Mouse (Mus musculus) heart, embryonic 16.5 days (tissue): ENCODE measurements at regions not wholly inside any gene's neighbourhood (a gene's known extent, or its start where the extent isn't known, plus 50 kb on each side); places are given as distances from the start of the nearest gene placed in this dataset. TPM values are rescaled to one million over a fixed set of nuclear protein-coding genes. Genes with fewer than 3 reads are reported as not detected.

Source experiments
- ATAC-seq: fragments of 200-750 bp; cut with Nextera tagmentation; replicated peaks from 2 replicates; pipeline ENCODE4 v1.8.0; 2017; ENCODE audit warnings: moderate number of reproducible peaks; ENCODE audit not compliant: insufficient read depth, low FRiP score; ENCODE audit errors: extremely low read depth
- H3K27ac ChIP-seq: fragments of 300-500 bp; sonication (generic); 2 replicates; pipeline ENCODE4 v1.5.1; 2014; ENCODE audit warnings: mild to moderate bottlenecking, low read length, control low read depth, moderate library complexity
- H3K27me3 ChIP-seq: fragments of 300-500 bp; sonication (generic); 2 replicates; pipeline ENCODE4 v1.6.1; 2014; ENCODE audit warnings: low read length, mixed read lengths; ENCODE audit not compliant: control insufficient read depth, insufficient read depth
- H3K36me3 ChIP-seq: fragments of 300-500 bp; sonication (generic); 2 replicates; pipeline ENCODE4 v1.6.1; 2014; ENCODE audit not compliant: control insufficient read depth, insufficient read depth
- H3K4me1 ChIP-seq: fragments of 300-500 bp; sonication (generic); 2 replicates; pipeline ENCODE4 v1.6.1; 2014; ENCODE audit warnings: low read length, mixed read lengths; ENCODE audit not compliant: control insufficient read depth, insufficient read depth
- H3K4me2 ChIP-seq: fragments of 300-500 bp; sonication (generic); 2 replicates; pipeline ENCODE4 v1.6.1; 2014; ENCODE audit warnings: low read depth, mild to moderate bottlenecking, control low read depth, low read length
- H3K4me3 ChIP-seq: fragments of 300-500 bp; sonication (generic); 2 replicates; pipeline ENCODE4 v1.5.1; 2014; ENCODE audit warnings: mild to moderate bottlenecking, control low read depth, low read length
- H3K9ac ChIP-seq: fragments of 300-500 bp; sonication (generic); 2 replicates; pipeline ENCODE4 v1.6.1; 2014; ENCODE audit warnings: low read length, control low read depth
- H3K9me3 ChIP-seq: fragments of 300-500 bp; sonication (generic); replicated peaks from 2 replicates; pipeline ENCODE4 v1.6.1; 2016; ENCODE audit warnings: low read length; ENCODE audit not compliant: control insufficient read depth
- WGBS: fragments of 180-500 bp; shearing (Covaris S2); extraction: QIAGEN DNeasy Blood & Tissue Kit; methylation state at CpG from one replicate; pipeline ENCODE4 v1.1.7; 2014; 5-methylcytosine and 5-hydroxymethylcytosine counted together
- microRNA-seq: library from miRNA; unstranded; fragments of <30 nt; microRNA quantifications from one replicate; pipeline ENCODE4, GENCODE M21; 2017

DNA sequence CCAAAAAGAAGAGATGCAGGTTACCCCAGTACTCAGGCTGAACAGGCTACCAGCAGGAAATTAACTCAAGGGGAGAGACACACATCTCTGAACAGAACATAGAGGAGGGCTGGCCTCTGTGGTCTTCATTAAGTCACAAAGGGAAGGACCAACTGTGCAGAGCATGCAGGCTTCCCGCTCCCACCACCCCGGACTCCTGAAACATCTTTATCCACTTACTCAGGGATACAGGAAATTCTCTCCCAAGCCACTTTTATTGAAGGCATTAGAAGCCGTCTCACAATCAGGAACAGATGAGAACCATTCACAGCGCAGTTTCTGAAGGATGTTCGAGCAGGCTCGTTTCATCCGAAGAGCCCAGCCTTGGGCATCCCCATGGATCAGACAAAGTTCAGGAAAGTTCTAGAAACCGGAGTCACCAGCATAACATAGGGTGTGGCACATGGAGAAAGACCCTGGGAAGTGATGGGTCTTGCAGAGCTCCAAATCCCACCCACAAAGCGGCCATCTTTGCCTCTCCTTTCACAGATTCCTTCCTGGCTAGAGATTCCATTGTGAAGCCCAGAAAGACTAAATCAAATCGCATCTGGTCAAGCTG is 55.9 kb upstream of the Zbtb40 start:
- no peak overlapping the region for H3K4me2 ChIP-seq
- no peak overlapping the region for H3K4me3 ChIP-seq
- no peaks in the 10 kb centered on the region for H3K9me3 ChIP-seq
- 76% methylated on average over 10 of the region's 10 CpGs for whole genome bisulfite sequencing
- H3K4me1 ChIP-seq, result no peaks in the 10 kb centered on the region
- no peak overlapping the region for H3K9ac ChIP-seq
- no peak for ATAC-seq
- peaks cover 3% of the 10 kb centered on the region; the same call in 1 of the 2 replicates for H3K27me3 ChIP-seq
- no peak overlapping the region for H3K27ac ChIP-seq
- H3K36me3 ChIP-seq, result no peaks in the 10 kb centered on the region

DNA sequence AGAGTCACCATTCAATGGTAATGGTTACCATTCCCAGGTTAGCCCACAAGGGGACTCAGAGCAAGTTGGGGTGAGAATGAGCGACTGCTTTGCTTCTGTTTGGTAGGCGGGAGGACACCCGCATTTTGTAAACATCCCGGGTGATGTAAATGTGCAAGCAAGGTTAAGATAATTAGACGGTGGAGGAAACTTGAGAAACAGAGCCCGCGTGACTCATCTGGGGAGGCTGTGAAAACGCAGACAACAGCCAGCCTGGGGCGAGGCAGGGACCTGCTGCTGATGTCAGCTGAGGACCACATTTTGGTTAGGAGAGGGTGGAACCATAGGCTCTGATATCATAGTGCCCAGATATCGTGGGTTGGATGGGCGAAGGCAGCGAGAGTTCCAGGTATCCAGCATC is 52.6 kb upstream of the Zbtb40 start:
- H3K27ac ChIP-seq, result no peak overlapping the region
- H3K36me3 ChIP-seq, result no peaks in the 10 kb centered on the region
- H3K4me2 ChIP-seq, result no peak overlapping the region
- no peak for ATAC-seq
- H3K9ac ChIP-seq, result no peak overlapping the region
- H3K4me3 ChIP-seq, result no peak overlapping the region
- H3K9me3 ChIP-seq, result no peaks in the 10 kb centered on the region
- 0 out of 2 replicates have a peak, but pooled peaks cover 2% of the 10 kb centered on the region for H3K4me1 ChIP-seq
- peaks cover 3% of the 10 kb centered on the region; the same call in 1 of the 2 replicates for H3K27me3 ChIP-seq
- WGBS, result 80% methylated on average over 12 of the region's 12 CpGs

DNA sequence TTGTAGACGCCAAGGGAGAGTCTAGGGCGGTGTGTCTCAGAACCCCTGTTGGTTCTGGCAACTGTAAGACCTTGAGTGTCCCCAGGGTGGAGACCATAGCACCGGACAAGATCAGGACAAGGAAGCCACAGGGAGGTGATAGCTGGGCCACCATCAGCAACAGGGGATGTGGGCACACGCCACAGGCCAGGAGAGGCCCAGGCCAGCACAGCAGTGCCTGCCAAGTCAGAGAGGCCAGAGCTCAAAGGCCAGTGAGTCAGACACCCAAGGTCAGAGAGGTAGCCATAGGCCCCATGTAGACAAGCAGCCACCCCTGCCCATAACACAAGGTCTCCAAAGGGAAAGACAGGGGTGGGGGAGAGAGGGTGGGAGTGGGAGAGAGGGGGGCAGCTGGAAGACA is 52.2 kb upstream of the Zbtb40 start:
- no peaks in the 10 kb centered on the region for H3K9me3 ChIP-seq
- H3K9ac ChIP-seq, result no peak overlapping the region
- H3K4me2 ChIP-seq, result no peak overlapping the region
- peaks cover 3% of the 10 kb centered on the region; the same call in 1 of the 2 replicates for H3K27me3 ChIP-seq
- H3K4me3 ChIP-seq, result no peak overlapping the region
- H3K36me3 ChIP-seq, result no peaks in the 10 kb centered on the region
- H3K27ac ChIP-seq, result no peak overlapping the region
- ATAC-seq, result no peak
- WGBS, result 92% methylated on average over 4 of the region's 4 CpGs
- H3K4me1 ChIP-seq, result 0 out of 2 replicates have a peak, but pooled peaks cover 2% of the 10 kb centered on the region

Small RNA genes lying in the stretch of these regions (microRNA-seq; reads per million reads assigned to microRNA genes)
- gene Gm23263 (not detected), gene Gm25399 (not detected)
